Mouse (Mus musculus) gastrocnemius, postnatal 14 days (tissue): ENCODE data around the gene Olfr1417. TPM values are rescaled to one million over a fixed set of nuclear protein-coding genes. Genes with fewer than 3 reads are reported as not detected.

Experiments
- total RNA-seq, 2 experiments: library from RNA; stranded (reverse); gene quantifications; 2 replicates each; pipeline ENCODE4 v1.2.3; 2021

The Olfr1417 gene
- total RNA-seq, 2 experiments from 2014 or later, result not detected

Other genes with a start within 250 kb of the Olfr1417 start
- gene Ms4a6d, start 234.4 kb downstream of the Olfr1417 start, total RNA-seq, result 1 to 10 TPM; 1.5 to 2.3 TPM
- gene Ms4a2, start 215.5 kb downstream of the Olfr1417 start, total RNA-seq, result under 1 TPM; 0.27 to 0.29 TPM
- not detected for gene Ms4a3, start 198.4 kb downstream of the Olfr1417 start, total RNA-seq
- not detected for gene Oosp2, start 178.7 kb downstream of the Olfr1417 start, total RNA-seq
- not detected for gene Oosp1, start 148.1 kb downstream of the Olfr1417 start, total RNA-seq
- not detected for gene Oosp3, start 142.2 kb downstream of the Olfr1417 start, total RNA-seq
- not detected for gene Gif, start 91.7 kb downstream of the Olfr1417 start, total RNA-seq
- gene Mrpl16, start 68.8 kb downstream of the Olfr1417 start, total RNA-seq, result 10 to 100 TPM; 48.9 to 53.2 TPM
- gene Stx3, start 19.8 kb downstream of the Olfr1417 start, total RNA-seq, result 1 to 10 TPM; 1.6 to 3.0 TPM
- gene Olfr1418, start 21.8 kb upstream of the Olfr1417 start, total RNA-seq, result not detected
- gene Olfr1419, start 35.9 kb upstream of the Olfr1417 start, total RNA-seq, result not detected
- not detected for gene Olfr1420, start 47.3 kb upstream of the Olfr1417 start, total RNA-seq
- gene Patl1, start 73.2 kb upstream of the Olfr1417 start, total RNA-seq, result 10 to 100 TPM; 21.0 to 22.8 TPM
- gene Osbp, start 126.7 kb upstream of the Olfr1417 start, total RNA-seq, result 10 to 100 TPM; 70.8 to 71.5 TPM
- not detected for gene Olfr1423, start 202.1 kb upstream of the Olfr1417 start, total RNA-seq
- not detected for gene Olfr1424, start 223.5 kb upstream of the Olfr1417 start, total RNA-seq
- not detected for gene Olfr1425, start 238.5 kb upstream of the Olfr1417 start, total RNA-seq